Mouse (Mus musculus) right cerebral cortex, adult 18-20 months (tissue): ENCODE results near the gene Hist1h2bn.
"Not testable (repeated sequence)": the region's sequence is repeated elsewhere in the genome, so short reads cannot be mapped to it uniquely, and the experiment has no call there.

Source experiments
- DNase-seq: peaks from one replicate; pipeline ENCODE4 v3.0.0; 2022; ENCODE audit warnings: mixed read lengths

Gene Hist1h2bn

DNA sequence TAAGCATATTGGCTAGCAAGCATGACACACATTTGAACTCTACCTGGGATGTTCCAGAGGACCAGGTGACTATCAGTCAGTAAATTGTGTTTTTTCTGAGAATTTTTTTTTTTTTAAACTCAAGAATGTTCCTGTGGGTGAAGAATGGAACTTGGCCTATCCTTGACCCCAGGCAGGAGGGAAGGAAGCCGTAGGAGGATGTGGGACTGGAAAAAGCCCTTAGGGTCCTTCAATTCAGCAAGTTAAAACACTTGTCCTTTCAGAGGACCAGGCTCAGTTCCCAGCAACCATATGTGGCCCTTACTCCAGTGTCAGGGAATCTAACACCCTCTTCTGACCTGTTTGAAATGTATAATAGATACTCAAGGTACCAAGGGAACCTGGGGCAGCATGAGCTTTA, 24.4 kb upstream of the Hist1h2bn start:
- DNase-seq = no peak

DNA sequence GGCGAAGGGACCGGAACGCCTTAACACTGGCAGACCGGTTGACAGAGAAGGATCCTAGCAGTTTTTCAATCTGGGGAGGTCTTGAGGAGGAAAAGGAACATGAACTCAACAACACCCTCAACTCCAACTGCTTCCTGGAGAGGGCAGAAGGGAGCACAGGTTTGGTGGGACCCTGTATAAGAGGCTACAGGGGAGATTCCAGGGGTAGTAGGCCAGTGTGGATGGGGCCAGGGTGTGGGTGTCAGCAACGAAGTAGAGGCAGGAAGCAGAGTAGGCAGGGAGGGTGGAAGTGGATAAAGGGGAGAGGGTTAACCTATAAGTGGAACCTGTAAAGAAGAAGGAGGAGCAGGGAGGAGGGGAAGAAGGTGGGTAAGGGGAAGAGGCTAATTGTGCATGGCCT, 20.5 kb upstream of the Hist1h2bn start:
- no peak for DNase-seq

DNA sequence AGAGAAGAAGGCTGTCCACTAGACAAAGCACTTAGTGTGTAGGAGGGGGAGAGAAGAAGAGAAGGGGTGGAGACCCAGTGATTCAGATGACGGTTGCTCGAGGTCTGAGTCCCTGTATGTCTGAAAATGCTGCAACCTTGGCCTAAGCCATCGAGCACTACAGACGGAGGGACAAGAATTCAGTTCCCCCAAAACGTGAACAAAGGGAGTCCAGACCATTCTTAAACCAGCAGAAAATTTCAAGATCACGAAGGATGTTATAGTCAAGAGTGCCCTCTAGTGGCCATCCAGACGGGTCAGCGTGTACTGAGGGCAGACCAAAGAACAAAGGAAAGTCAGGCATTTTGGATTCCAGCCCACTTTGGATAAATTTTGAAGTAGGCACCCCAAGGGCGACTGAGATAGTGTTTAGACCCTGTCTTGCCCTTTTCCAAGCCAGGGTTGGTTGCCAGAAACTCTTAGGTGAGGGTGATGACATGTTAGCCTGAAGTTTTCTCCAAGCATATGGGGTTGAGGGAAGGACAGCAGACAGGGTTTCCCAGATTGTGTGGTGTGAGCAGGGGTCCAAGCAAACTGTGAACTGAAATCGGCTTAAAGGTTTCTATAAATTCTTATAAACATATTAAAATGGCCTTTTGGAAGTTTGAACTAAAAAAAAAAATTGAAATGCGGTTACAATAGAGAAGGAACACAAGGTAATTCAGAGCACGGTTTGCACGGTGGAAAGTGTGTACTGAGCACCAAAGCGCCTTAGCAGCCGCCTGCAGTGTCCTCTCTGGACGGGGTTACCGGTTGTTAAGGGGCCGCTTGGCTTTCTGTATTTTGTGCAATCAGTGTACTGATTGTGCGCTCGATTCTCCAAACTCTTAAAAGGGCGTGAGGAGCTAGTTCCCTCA, 19.7 kb upstream of the Hist1h2bn start:
- peak; percentile 71 for DNase-seq

DNA sequence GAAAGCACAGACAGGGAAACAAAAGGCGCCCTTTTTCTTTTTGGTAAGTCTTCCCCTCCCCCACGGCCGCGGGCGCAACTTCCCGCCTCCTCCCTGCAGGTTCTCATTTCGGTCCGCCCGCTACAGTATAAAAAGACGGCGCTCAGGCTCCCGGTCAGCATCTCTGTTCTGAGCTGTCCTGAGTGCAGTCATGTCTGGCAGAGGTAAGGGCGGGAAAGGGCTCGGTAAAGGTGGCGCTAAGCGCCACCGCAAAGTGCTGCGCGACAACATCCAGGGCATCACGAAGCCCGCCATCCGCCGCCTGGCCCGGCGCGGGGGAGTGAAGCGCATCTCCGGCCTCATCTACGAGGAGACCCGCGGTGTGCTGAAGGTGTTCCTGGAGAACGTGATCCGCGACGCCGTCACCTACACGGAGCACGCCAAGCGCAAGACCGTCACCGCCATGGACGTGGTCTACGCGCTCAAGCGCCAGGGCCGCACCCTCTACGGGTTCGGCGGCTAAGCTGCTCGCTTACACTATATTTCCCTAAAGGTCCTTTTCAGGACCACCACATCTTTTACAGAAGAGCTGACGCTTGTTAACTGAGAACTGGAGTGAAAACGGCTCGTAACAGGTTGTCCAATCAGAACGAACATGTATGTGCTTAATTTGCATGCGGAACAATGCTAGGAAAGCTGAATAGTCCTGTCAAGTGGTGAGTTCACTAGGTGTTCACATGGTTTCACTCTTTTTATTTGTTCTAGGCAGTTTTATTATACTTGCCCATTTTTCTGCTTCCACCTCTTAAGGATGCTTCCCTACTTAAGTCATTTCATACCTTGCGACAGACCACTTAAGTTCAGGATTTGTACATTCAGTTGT, 18.8 kb upstream of the Hist1h2bn start, which contains the start of gene Hist1h4j:
Gene Hist1h4j, plus strand, starts transcription at position 159 of the 862 bp plus-strand sequence.
- peak; percentile 74 for DNase-seq

DNA sequence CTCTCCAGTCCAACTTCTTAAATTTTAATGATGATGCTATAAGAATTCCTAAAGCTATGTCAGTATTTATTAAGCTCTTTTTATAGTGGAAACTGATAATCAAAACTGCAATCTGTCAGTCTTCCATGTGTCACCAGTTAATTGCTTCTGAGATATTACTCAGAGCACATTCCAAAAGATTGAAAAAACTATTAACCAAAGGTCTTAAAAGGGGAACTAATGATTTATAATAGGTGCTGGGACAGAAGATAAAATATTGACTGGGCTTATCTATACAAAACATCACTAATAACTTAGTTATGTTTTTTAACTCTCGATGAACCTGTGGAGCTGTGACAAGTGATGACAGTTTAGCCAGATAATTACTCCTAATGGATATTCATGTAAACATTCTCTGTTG, 8.9 kb upstream of the Hist1h2bn start:
- no peak for DNase-seq

DNA sequence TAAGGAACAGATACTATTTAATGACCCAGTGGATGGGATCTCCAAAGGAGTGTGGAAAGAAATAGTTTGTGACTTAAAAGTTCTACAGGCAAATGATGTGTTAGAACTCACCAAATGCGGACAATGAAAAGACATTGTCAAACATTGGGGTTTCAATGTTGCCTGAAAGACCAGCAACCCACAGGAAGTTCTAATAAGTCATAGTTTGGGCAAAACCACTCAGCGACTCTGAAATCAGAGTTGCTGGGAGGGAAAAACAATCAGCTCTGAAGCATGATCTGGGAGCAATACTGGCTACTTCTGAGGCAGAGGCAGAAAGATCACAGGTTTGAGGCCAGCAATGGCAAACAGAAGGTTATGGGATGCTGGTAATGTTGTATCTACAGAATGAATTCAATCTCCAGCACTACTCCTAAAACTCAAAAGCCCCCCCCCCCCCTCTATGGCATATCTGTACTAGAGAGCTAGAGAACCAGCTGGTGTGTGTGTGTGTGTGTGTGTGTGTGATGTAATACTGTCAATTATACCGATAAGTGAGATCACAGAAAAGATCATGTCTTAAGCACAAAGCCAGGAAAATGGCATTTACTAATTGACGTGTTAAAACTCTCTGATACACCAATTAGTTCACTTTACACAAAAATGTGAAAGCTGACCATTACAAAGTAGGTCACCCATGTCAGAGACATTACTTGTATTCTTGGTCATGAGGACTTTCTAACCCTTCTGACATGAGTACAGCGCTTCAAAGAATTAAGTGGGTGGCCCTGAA, 4.3 kb upstream of the Hist1h2bn start:
- DNase-seq = no peak

DNA sequence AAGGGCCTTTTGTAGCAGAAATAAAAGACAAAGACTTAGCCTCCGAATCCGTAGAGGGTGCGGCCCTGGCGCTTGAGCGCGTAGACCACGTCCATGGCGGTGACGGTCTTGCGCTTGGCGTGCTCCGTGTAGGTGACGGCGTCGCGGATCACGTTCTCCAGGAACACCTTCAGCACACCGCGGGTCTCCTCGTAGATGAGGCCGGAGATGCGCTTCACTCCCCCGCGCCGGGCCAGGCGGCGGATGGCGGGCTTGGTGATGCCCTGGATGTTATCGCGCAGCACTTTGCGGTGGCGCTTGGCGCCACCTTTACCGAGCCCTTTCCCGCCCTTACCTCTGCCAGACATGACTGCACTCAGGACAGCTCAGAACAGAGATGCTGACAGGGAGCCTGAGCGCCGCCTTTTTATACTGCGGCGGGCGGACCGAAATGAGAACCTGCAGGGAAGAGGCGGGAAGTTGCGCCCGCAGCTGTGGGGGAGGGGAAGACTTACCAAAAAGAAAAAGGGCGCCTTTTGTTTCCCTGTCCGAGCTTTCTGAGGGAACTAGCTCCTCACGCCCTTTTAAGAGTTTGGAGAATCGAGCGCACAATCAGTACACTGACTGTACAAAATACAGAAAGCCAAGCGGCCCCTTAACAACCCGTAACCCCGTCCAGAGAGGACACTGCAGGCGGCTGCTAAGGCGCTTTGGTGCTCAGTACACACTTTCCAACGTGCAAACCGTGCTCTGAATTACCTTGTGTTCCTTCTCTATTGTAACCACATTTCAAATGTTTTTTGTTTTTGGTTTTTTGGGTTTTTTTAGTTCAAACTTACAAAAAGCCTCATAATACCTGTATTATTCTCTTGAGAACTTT, 3.5 kb upstream of the Hist1h2bn start, which contains the start of gene Hist1h4k:
Gene Hist1h4k, minus strand, starts transcription at position 347 of the 859 bp plus-strand sequence.
- peak; percentile 92 for DNase-seq

DNA sequence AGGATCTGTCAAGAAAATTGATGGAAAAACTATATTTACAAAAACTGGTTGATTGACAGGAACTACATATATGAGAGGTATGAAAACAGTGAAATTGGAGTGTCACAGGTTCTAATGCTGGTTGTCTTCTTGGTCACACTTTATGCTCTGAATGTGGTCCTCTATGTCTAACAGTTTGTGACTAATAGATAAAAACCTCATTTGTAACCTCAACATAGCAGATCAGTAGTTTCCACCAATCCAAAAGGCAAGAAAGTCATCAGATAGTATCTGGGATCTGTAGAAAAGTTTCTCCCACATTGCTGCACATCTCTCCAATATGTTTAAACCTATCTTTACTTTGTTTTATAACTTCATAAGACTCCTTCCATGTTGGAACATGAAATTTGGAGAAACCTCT, 2.5 kb upstream of the Hist1h2bn start:
- DNase-seq = no peak

DNA sequence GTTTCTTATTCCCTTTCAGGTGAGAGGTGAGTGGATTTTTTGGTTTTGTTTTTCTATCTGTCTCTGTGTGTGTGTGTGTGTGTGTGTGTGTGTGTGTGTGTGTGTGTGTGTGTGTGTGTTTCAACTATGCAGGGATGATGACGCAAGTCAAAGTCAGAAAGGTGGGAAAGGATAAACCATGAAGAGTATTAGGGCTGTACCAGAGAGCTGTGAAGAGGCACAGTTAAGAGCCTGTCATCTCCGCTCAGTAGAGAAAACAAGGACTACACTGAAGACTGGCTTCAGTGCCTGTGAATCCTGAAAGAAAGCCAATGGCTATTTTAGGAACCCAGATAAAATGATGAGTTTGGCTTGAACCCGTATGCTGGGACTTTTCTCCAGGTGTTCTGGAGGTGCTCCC, 2.1 kb upstream of the Hist1h2bn start:
- no peak for DNase-seq

DNA sequence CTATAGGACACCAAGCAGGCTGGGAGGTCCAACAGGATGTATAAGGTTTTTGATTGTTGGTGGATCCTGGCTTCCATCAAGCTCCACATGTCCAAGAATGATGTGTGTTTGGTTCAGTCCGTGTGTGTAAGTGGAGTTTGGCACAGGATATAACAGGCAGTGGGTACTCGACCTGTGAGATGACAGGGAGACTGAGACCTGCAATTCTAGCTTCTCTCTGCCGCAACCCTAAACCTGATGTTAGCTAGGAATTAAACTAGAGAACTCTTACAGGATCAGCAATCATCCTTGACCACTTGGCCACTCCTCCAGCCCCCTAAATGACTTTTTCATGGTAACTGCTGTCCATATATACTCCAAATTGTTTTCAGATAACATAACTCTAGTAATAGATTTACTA, 1.6 kb upstream of the Hist1h2bn start:
- no peak for DNase-seq

DNA sequence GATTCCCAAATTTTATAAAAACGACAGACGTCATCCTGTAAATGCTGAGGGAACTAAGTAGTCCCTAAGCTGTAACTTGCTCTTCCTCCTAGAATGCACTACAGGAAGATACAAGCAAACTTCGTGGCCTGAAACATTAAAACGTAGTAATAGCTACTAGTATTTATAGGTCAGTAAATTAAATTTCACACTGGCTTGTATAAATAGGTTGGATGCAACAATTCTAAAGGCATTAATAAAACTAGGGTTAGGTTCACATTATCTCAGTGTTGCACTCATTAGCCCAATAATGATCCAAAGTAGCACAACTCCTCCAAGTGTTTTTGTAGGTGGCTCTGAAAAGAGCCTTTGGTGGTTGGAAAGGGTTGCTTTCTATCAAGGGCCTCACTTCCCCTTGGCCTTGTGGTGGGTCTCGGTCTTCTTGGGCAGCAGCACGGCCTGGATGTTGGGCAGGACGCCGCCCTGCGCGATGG, 836 bp upstream of the Hist1h2bn start:
- DNase-seq = no peak

DNA sequence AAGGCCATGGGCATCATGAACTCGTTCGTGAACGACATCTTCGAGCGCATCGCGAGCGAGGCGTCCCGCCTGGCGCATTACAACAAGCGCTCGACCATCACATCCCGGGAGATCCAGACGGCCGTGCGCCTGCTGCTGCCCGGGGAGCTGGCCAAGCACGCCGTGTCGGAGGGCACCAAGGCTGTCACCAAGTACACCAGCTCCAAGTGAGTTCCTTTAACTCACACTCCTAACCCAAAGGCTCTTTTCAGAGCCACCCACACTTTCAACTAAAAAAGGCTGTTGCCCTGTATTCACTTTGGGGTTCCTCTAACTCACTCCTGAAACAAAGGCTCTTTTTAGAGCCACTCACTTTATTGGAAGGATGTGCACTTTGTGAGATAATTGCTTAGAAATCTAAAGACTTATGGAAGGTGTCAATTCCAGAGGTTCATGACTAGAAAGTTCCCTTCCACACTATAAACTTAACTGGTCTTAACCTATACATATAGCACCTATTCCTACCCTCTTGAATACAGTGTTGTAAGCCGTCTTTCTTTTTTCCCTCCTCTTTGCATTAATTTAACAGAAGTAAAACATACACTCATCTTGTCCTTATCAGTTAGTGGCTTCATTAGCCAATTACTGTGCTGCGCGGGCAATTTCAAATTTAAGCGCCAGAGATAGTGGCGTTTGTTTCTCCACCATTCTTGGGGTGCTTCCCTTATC, 525 bp downstream of the Hist1h2bn start:
- DNase-seq = not testable (repeated sequence)

DNA sequence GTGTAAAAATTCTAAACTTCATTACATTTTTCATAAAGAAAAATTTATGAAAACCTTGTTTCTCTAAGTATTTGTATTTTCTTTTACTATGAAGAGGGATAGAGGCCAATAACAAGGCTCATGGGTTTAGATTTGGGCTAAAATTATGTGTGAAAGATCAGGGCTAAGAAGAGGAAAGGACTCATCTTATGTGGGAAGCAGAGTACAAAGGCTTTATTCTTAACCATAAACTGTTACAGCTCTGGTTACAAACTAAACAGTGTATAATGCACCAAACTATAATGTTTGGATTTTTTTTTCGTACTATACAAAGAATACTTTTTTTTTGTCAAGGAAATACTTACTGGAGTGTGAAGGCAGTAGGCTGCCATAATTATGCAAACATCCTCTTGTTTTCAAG, 1.8 kb downstream of the Hist1h2bn start:
- no peak for DNase-seq

DNA sequence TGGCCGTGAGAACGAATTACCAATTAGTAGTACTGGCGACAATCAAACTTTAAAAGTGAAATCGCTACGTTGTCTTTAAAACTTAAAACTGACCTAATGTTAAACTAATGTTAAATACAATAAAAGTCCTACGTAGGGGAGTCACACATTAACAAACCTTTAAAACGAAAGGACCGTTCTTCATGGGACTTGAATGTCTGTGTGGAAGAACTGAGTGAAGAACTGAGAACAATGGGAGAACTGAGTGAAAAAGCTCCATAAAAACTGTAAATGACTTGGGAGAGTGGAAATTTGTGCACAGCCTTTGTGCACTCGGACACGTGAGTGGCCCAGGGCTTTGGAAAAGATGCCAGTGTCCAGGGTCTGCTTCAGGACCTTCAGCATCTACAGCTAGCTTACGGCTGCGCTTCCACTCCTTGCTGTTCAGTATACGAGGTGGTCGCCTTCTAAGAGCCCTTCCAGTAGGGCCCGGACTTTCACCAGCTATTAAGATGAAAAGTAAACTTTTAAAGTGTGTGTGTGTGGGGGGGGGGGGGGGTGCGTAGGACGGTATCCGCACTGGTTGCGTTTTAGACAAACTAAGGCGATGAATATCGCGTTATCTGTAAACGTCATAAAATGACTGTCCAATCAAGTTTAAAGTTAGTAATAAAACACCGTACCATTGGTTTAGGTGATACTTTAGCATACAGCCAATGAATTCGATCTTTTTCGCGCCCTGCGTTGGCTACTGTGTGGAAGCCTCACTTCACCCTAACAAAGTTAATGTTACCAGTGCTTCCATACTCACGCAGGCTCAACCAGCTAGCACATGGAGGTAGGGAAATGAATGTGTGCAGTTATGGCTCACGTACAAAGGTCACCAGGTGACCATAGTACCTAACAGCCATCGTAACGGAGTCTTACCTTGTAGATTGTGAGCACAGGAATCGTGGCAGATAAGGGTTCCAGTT, 25.2 kb downstream of the Hist1h2bn start:
- peak; percentile 68 for DNase-seq

DNA sequence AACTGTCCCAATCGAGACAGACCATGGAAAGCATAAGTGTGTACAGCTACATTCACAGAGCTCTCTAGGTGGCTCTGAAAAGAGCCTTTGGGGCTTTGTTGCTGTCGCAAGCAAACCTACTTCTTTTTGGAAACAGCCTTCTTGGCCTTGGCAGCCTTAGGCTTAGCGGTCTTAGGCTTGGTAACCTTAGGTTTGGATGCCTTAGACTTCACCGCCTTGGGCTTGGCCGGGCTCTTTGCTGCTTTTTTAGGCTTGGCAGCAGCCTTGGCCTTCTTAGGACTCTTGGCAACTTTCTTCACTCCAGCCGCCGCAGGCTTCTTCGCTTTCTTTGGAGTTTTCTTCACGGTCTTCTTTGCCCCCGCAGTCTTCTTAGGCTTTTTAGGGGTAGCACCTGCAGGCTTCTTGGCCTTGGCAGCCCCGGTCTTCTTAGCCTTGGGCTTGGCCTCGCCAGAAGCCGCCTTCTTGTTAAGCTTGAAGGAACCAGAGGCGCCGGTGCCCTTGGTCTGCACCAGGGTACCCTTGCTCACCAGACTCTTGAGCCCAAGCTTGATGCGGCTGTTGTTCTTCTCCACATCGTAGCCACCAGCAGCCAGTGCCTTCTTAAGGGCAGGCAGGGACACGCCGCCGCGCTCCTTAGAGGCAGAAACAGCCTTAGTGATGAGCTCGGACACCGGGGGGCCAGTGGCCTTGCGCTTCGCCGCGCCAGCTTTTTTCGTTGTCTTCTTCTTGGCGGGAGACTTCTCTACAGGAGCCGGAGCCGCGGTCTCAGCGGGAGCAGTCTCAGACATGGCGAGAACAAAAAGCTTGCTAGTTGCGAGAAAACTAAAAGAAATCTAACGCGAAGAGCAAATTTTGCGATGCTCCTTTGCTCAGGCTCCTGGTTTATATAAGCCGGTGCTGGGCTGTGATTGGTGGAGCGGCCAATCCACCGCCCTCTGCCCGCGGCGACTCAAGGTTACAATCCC, 26.1 kb downstream of the Hist1h2bn start, which contains the start of gene Hist1h1b:
Gene Hist1h1b, minus strand, starts transcription at position 859 of the 965 bp plus-strand sequence.
- DNase-seq = peak; percentile 75

DNA sequence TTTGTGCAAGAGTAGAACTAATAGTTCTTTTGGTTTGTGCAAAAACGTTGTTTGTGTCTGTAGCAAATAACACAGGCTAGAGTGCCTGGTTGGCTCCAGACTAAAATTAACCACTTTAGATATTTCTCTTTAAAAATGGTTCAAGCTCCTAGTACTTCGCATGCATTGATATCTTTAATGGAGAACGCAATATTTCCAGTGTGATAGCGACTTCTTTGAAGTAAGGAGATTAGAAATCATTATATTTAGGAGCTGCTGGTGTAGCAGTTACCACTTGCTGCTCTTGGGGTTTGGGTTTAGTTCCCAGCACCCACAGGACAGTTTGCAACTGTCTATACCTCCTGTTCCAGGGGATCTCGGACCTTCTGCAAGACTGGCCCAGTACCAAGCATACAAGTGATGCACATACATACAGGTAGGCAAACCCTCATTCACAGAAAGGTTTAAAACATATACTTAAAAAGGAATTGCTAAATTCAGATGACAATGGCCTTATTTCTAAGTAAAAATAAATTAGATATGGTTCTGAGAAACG, 27.2 kb downstream of the Hist1h2bn start:
- no peak for DNase-seq

DNA sequence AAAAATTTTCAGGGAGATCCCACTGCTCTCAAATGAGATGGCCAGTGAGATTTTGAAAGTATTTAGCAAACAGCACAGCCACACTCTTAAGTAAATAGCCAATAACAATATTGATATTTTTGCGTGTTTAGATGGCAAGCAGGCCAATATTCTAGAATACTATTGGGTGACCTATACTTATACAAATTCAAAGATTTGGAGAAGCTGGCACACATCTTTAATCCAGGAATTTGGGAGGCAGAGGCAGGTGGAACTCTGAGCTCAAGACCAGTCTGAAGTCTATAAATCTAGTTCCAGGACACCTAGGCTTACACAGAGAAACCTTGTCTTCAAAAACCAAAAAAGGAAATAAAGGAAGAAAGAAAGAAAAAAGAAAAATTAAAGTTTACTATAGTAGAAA, 27.7 kb downstream of the Hist1h2bn start:
- no peak for DNase-seq
